Mouse (Mus musculus): Measurements from ENCODE around the gene Hspbp1. TPM values are rescaled to one million over a fixed set of nuclear protein-coding genes. Genes with fewer than 3 reads are reported as not detected.

The Hspbp1 gene
- polyA plus RNA-seq, 1 experiment from 2014 or later, result 156 TPM

DNA sequence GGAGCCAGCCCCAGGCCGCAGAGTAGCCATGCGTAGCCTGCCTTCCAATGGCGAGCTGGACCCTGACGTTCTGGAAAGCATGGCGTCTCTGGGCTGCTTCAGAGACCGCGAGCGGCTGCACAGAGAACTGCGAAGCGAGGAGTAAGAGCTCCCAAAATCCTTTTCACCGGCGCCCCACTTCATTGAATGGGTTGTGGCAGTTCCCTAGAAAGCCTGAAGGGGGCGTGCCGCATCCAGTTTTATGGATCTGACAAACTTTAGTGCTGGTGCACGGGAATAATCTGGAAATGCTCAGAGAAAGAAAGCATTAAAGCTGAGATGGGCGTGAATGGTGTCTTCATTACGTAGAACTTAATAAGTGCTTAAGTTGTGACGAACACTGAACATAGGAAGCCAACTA lies 20.2 kb upstream of the Hspbp1 start:
- H3K4me3 ChIP-seq (replicated peaks; ENCODE audit: low read length), result no peak overlapping the region
- no peak overlapping the region for H3K9ac ChIP-seq (replicated peaks; ENCODE audit: low read depth, low read length)
- 28% methylated on average over 18 of the region's 18 CpGs for WGBS
- no peaks in the 10 kb centered on the region for H3K27me3 ChIP-seq (replicated peaks; ENCODE audit: control insufficient read depth, insufficient read depth, low read length)
- no peaks in the 10 kb centered on the region for H3K9me3 ChIP-seq (ENCODE audit: control insufficient read depth, low read length)
- peaks cover 10% of the 10 kb centered on the region; the same call in 1 of the 2 replicates for H3K4me1 ChIP-seq (replicated peaks; ENCODE audit: control insufficient read depth, insufficient read depth, low read length)
- H3K4me2 ChIP-seq (ENCODE audit: low read length), result no peak overlapping the region
- no peak overlapping the region for H3K27ac ChIP-seq (ENCODE audit: low read length)
- H3K36me3 ChIP-seq (ENCODE audit: control insufficient read depth, insufficient read depth), result peaks cover 25% of the 10 kb centered on the region
- ATAC-seq, result no peak

- peaks cover 27% of the 10 kb centered on the region for H3K36me3 ChIP-seq (ENCODE audit: control insufficient read depth, insufficient read depth)
- no peak for ATAC-seq
- no peak overlapping the region for H3K4me3 ChIP-seq (replicated peaks; ENCODE audit: low read length)
- no peak overlapping the region for H3K4me2 ChIP-seq (ENCODE audit: low read length)
- H3K9me3 ChIP-seq (ENCODE audit: control insufficient read depth, low read length), result no peaks in the 10 kb centered on the region
- peaks cover 10% of the 10 kb centered on the region; the same call in 1 of the 2 replicates for H3K4me1 ChIP-seq (replicated peaks; ENCODE audit: control insufficient read depth, insufficient read depth, low read length)
- H3K27ac ChIP-seq (ENCODE audit: low read length), result no peak overlapping the region
- no peaks in the 10 kb centered on the region for H3K27me3 ChIP-seq (replicated peaks; ENCODE audit: control insufficient read depth, insufficient read depth, low read length)
- 96% methylated on average over 7 of the region's 7 CpGs for WGBS
- no peak overlapping the region for H3K9ac ChIP-seq (replicated peaks; ENCODE audit: low read depth, low read length)
Measured at GRCm38 (mm10) chr7:4703195-4703594, 18.3 kb upstream of the Hspbp1 start.

DNA sequence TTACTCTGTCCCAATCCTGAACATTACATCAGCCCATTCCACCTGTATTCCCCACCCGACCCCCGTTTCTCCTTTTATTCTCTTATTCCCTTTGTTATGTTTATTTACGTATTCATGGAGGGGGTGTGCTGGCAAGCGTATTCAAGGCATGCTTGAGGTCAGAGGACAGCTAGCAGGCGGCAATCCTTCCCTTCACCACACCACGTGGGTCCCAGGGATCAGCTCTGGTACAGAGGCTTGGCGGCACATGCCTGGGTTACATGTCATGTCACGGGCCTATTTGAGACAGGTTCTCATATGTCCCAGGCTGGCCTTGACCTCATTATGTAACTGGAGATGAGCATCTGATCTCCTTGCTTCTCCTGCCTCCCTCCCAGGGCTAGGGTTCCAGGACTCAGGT lies 17.5 kb upstream of the Hspbp1 start:
- Histone ChIP-seq H3K4me2 (ENCODE audit: low read length) (no peak overlapping the region), H3K9me3 (ENCODE audit: control insufficient read depth, low read length) (no peaks in the 10 kb centered on the region), H3K36me3 (ENCODE audit: control insufficient read depth, insufficient read depth) (peaks cover 25% of the 10 kb centered on the region), H3K9ac (replicated peaks; ENCODE audit: low read depth, low read length) (no peak overlapping the region; the same call in 1 of the 2 replicates), H3K27ac (ENCODE audit: low read length) (peak overlapping the region; percentile 9; the same call in 1 of the 2 replicates), H3K27me3 (replicated peaks; ENCODE audit: control insufficient read depth, insufficient read depth, low read length) (no peaks in the 10 kb centered on the region), H3K4me1 (replicated peaks; ENCODE audit: control insufficient read depth, insufficient read depth, low read length) (peaks cover 10% of the 10 kb centered on the region; the same call in 1 of the 2 replicates), H3K4me3 (replicated peaks; ENCODE audit: low read length) (no peak overlapping the region)
- no peak for ATAC-seq
- WGBS, result 39% methylated on average over 8 of the region's 8 CpGs

DNA sequence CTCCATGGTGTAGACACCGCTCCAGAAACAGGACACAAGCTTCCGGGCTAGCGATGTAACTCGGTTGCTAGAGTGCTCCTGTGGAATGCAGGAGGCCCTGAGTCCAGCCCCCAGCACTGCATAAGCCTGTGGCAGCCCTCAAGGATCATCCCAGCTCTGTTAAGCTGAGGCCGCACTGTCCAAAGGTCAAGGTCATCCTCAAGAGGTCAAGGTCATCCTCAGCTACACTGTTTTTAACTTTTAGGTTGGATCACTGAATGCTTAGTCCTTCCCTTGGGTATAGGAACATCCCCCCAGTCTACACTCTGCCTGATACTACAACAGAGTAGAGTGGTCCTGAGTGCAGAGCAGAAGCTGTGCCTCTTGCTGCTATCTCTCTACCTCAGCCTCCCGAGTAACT lies 8.1 kb upstream of the Hspbp1 start:
- Histone ChIP-seq H3K4me1 (replicated peaks; ENCODE audit: control insufficient read depth, insufficient read depth, low read length) (peaks cover 11% of the 10 kb centered on the region), H3K27ac (ENCODE audit: low read length) (no peak overlapping the region), H3K9ac (replicated peaks; ENCODE audit: low read depth, low read length) (no peak overlapping the region), H3K36me3 (ENCODE audit: control insufficient read depth, insufficient read depth) (peaks cover 23% of the 10 kb centered on the region), H3K27me3 (replicated peaks; ENCODE audit: control insufficient read depth, insufficient read depth, low read length) (no peaks in the 10 kb centered on the region), H3K4me3 (replicated peaks; ENCODE audit: low read length) (no peak overlapping the region), H3K9me3 (ENCODE audit: control insufficient read depth, low read length) (no peaks in the 10 kb centered on the region), H3K4me2 (ENCODE audit: low read length) (no peak overlapping the region)
- no peak for ATAC-seq
- 91% methylated on average over 6 of the region's 6 CpGs for WGBS

- Histone ChIP-seq H3K27me3 (replicated peaks; ENCODE audit: control insufficient read depth, insufficient read depth, low read length) (no peaks in the 10 kb centered on the region), H3K36me3 (ENCODE audit: control insufficient read depth, insufficient read depth) (peaks cover 17% of the 10 kb centered on the region)
Measured at GRCm38 (mm10) chr7:4690951-4691653, 6.2 kb upstream of the Hspbp1 start.

DNA sequence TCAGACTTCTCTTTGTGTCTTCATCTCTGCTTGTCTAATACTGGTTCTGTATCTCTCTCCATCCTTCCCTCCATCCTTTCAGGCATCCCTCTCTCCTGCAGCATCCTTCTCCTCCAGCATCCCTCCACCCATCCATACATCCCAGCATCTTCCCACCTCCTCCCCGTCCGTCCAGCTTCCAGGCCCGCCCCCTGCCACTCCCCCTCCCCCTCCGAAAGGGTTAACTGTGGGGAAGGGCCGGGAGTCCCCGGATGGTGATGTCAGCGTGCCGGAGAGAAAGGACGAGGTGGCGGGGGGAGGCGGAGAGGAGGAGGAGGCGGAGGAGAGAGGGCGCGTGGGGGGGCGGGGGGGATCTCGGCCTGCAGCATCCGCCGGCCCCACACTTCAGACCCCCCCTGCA lies 5.5 kb upstream of the Hspbp1 start, which contains the start of gene Brsk1:
Gene Brsk1 (plus strand): TSS at position 218 of the 400 bp plus-strand sequence.
- peak within 1 kb of the TSS; percentile 93 for H3K4me3 ChIP-seq (replicated peaks; ENCODE audit: low read length)
- peak within 1 kb of the TSS; percentile 91 for H3K27ac ChIP-seq (ENCODE audit: low read length)
- WGBS, result 0% methylated on average over 3 of the region's 18 CpGs

More at GRCm38 (mm10) chr7:4690951-4691653, 6.2 kb upstream of the Hspbp1 start:
- H3K4me1 ChIP-seq (replicated peaks; ENCODE audit: control insufficient read depth, insufficient read depth, low read length), result peaks cover 11% of the 10 kb centered on the region
- H3K9me3 ChIP-seq (ENCODE audit: control insufficient read depth, low read length), result no peaks in the 10 kb centered on the region
- H3K4me3 ChIP-seq (replicated peaks; ENCODE audit: low read length), result peak overlapping the region; percentile 93
- 3% methylated on average over 31 of the region's 35 CpGs for WGBS
- peak overlapping the region; percentile 91 for H3K27ac ChIP-seq (ENCODE audit: low read length)
- peak overlapping the region; percentile 60 for H3K4me2 ChIP-seq (ENCODE audit: low read length)
- peak; percentile 57 for ATAC-seq
- peak overlapping the region; percentile 100 for H3K9ac ChIP-seq (replicated peaks; ENCODE audit: low read depth, low read length)

DNA sequence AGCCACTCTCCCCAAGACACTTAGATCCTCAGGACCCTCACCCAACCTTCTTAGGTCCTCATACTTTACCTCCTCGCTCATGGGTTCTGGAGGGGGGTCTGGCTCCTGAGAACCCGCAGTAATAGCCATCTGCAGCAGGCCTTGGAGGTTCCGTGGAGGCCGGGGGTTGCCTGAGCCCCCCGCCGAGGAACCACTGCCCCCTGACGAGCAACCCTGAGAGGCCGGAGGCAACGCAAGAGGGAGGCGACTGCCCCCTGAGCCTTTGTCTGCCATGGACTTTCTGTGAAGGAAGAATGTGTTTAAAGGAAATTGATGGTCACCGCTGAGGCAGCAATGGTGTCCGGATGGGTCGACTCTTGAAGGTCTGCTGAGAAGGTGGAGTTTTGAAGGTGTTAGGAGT lies 665 bp downstream of the Hspbp1 start:
- no peaks in the 10 kb centered on the region for H3K27me3 ChIP-seq (replicated peaks; ENCODE audit: control insufficient read depth, insufficient read depth, low read length)
- H3K4me3 ChIP-seq (replicated peaks; ENCODE audit: low read length), result peak overlapping the region; percentile 88
- no peak for ATAC-seq
- peak overlapping the region; percentile 69 for H3K9ac ChIP-seq (replicated peaks; ENCODE audit: low read depth, low read length)
- peak overlapping the region; percentile 95 for H3K4me2 ChIP-seq (ENCODE audit: low read length)
- WGBS, result 1% methylated on average over 13 of the region's 13 CpGs
- no peaks in the 10 kb centered on the region for H3K9me3 ChIP-seq (ENCODE audit: control insufficient read depth, low read length)
- H3K4me1 ChIP-seq (replicated peaks; ENCODE audit: control insufficient read depth, insufficient read depth, low read length), result peaks cover 10% of the 10 kb centered on the region
- peaks cover 12% of the 10 kb centered on the region for H3K36me3 ChIP-seq (ENCODE audit: control insufficient read depth, insufficient read depth)
- H3K27ac ChIP-seq (ENCODE audit: low read length), result peak overlapping the region; percentile 76; the same call in 1 of the 2 replicates

More for the DNA sequence above, 5.5 kb upstream of the Hspbp1 start, which contains the start of gene Brsk1:
- Histone ChIP-seq H3K4me1 (replicated peaks; ENCODE audit: control insufficient read depth, insufficient read depth, low read length) (peaks cover 11% of the 10 kb centered on the region), H3K9ac (replicated peaks; ENCODE audit: low read depth, low read length) (peak within 1 kb of the TSS; percentile 100), H3K9me3 (ENCODE audit: control insufficient read depth, low read length) (no peaks in the 10 kb centered on the region), H3K36me3 (ENCODE audit: control insufficient read depth, insufficient read depth) (peaks cover 12% of the 10 kb centered on the region), H3K4me2 (ENCODE audit: low read length) (peak within 1 kb of the TSS; percentile 60), H3K27me3 (replicated peaks; ENCODE audit: control insufficient read depth, insufficient read depth, low read length) (no peaks in the 10 kb centered on the region)
- peak; percentile 91 for ATAC-seq

- peaks cover 12% of the 10 kb centered on the region for H3K36me3 ChIP-seq (ENCODE audit: control insufficient read depth, insufficient read depth)
- no peak overlapping the region for H3K9ac ChIP-seq (replicated peaks; ENCODE audit: low read depth, low read length)
- WGBS, result 94% methylated on average over 5 of the region's 5 CpGs
- no peak overlapping the region for H3K4me3 ChIP-seq (replicated peaks; ENCODE audit: low read length)
- no peak overlapping the region for H3K27ac ChIP-seq (ENCODE audit: low read length)
- peaks cover 10% of the 10 kb centered on the region for H3K4me1 ChIP-seq (replicated peaks; ENCODE audit: control insufficient read depth, insufficient read depth, low read length)
- no peaks in the 10 kb centered on the region for H3K9me3 ChIP-seq (ENCODE audit: control insufficient read depth, low read length)
- ATAC-seq, result no peak
- no peaks in the 10 kb centered on the region for H3K27me3 ChIP-seq (replicated peaks; ENCODE audit: control insufficient read depth, insufficient read depth, low read length)
- H3K4me2 ChIP-seq (ENCODE audit: low read length), result no peak overlapping the region
Measured at GRCm38 (mm10) chr7:4683307-4683706, 1.6 kb downstream of the Hspbp1 start.

- Histone ChIP-seq H3K4me3 (replicated peaks; ENCODE audit: low read length) (no peak overlapping the region), H3K4me2 (ENCODE audit: low read length) (no peak overlapping the region), H3K36me3 (ENCODE audit: control insufficient read depth, insufficient read depth) (peaks cover 15% of the 10 kb centered on the region), H3K9ac (replicated peaks; ENCODE audit: low read depth, low read length) (no peak overlapping the region), H3K9me3 (ENCODE audit: control insufficient read depth, low read length) (no peaks in the 10 kb centered on the region), H3K27me3 (replicated peaks; ENCODE audit: control insufficient read depth, insufficient read depth, low read length) (no peaks in the 10 kb centered on the region), H3K4me1 (replicated peaks; ENCODE audit: control insufficient read depth, insufficient read depth, low read length) (no peaks in the 10 kb centered on the region), H3K27ac (ENCODE audit: low read length) (no peak overlapping the region)
- 94% methylated on average over 7 of the region's 7 CpGs for WGBS
- no peak for ATAC-seq
Measured at GRCm38 (mm10) chr7:4675200-4675599, 9.7 kb downstream of the Hspbp1 start.
